Mouse (Mus musculus) liver, embryonic 11.5 days (tissue): ENCODE data around the gene Gm20795. TPM values are rescaled to one million over a fixed set of nuclear protein-coding genes. Genes with fewer than 3 reads are reported as not detected.
"Not testable (repeated sequence)": the region's sequence is repeated elsewhere in the genome, so short reads cannot be mapped to it uniquely, and the experiment has no call there.

Experiments
- ATAC-seq: fragments of 200-750 bp; cut with Nextera tagmentation; replicated peaks from 2 replicates; pipeline ENCODE4 v1.8.0; 2017; ENCODE audit warnings: moderate number of reproducible peaks, mild to moderate bottlenecking, moderate TSS enrichment, moderate library complexity; ENCODE audit not compliant: low FRiP score
- DNase-seq: peaks from one replicate; pipeline ENCODE4 v3.0.0-alpha.2; 2017; ENCODE audit warnings: low spot score
- H3K27ac ChIP-seq: fragments of 300-500 bp; sonication (generic); 2 replicates; pipeline ENCODE4 v1.5.1; 2014; ENCODE audit warnings: mild to moderate bottlenecking, low read depth, low read length, control low read depth
- H3K27me3 ChIP-seq: fragments of 300-500 bp; sonication (generic); replicated peaks from 2 replicates; pipeline ENCODE4 v1.6.1; 2014; ENCODE audit warnings: low read length, mixed read lengths; ENCODE audit not compliant: control insufficient read depth, insufficient read depth
- H3K36me3 ChIP-seq: fragments of 300-500 bp; sonication (generic); 2 replicates; pipeline ENCODE4 v1.6.1; 2014; ENCODE audit warnings: mild to moderate bottlenecking, low read length, moderate library complexity, mixed read lengths; ENCODE audit not compliant: control insufficient read depth, insufficient read depth
- H3K4me1 ChIP-seq: fragments of 300-500 bp; sonication (generic); replicated peaks from 2 replicates; pipeline ENCODE4 v1.6.1; 2014; ENCODE audit warnings: low read length, mixed read lengths; ENCODE audit not compliant: control insufficient read depth, insufficient read depth
- H3K4me2 ChIP-seq: fragments of 300-500 bp; sonication (generic); 2 replicates; pipeline ENCODE4 v1.6.1; 2014; ENCODE audit warnings: mild to moderate bottlenecking, control low read depth, moderate library complexity
- H3K4me3 ChIP-seq: fragments of 300-500 bp; sonication (generic); 2 replicates; pipeline ENCODE4 v1.5.1; 2014; ENCODE audit warnings: low read depth, low read length, control low read depth
- H3K9ac ChIP-seq: fragments of 300-500 bp; sonication (generic); 2 replicates; pipeline ENCODE4 v1.6.1; 2014; ENCODE audit warnings: low read depth, low read length, control low read depth
- H3K9me3 ChIP-seq: fragments of 300-500 bp; sonication (generic); 2 replicates; pipeline ENCODE4 v1.6.1; 2016; ENCODE audit warnings: low read length, inconsistent platforms, mixed read lengths; ENCODE audit not compliant: control insufficient read depth
- whole genome bisulfite sequencing: fragments of 180-500 bp; shearing (Covaris S2); extraction: QIAGEN DNeasy Blood & Tissue Kit; methylation state at CpG from one replicate; pipeline ENCODE4 v1.1.7; 2014; 5-methylcytosine and 5-hydroxymethylcytosine counted together
- polyA plus RNA-seq: library from polyadenylated mRNA; unstranded; fragments of >200 nt; fragmentation: Nextera tagmentation; extraction: Ambion mirVana; gene quantifications from 2 replicates; pipeline ENCODE4 v1.2.1, GENCODE M21; 2014

The Gm20795 gene
- not detected in 2 replicates for polyA plus RNA-seq

DNA sequence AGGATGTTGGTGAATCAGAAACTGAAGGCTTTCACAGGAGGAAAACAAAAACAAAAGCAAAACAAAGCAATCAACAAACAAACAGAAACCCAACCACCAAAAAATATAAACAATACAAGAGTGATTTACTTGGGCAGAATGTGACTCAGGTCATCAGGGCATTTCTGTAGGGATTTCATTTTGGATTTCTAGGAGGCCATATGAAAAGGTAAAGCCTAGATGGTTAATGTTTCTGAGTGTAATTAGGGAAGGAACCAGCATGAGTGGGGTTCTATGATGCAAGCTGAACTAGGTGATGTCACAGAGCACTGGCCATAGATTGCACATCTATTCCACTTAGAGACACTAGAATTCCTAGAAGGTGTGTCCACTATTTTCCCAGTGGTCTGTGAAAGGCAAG, at the start of gene Gm20795:
Gene Gm20795, plus strand, starts transcription at position 301 of the 400 bp plus-strand sequence.
- not testable (repeated sequence) for H3K36me3 ChIP-seq, H3K4me2 ChIP-seq, H3K9me3 ChIP-seq, DNase-seq, H3K4me3 ChIP-seq, H3K9ac ChIP-seq, H3K27me3 ChIP-seq, ATAC-seq, H3K4me1 ChIP-seq, H3K27ac ChIP-seq

DNA sequence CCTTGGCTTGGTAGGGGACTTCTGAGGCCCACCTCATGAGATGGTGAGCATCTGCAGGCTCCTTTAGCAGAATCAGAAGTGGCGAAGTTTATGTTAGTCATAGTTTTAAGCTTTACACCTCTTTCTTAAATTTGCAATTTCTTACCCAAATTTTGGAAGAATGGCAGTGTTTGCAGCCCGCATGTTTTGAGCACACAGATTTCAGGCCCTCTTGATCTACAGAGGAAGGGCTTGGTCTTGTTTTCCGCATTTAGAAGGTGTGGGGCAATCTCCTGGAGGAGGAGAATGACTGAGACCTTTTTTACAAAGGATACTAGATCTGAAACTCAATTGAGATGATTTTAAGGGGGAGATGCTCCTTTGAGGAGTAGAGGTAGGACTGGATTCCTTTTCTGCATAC, 29.0 kb upstream of the Gm20795 start, which contains the start of gene Gm21797:
Gene Gm21797, minus strand, starts transcription at position 101 of the 400 bp plus-strand sequence.
- ATAC-seq, H3K4me3 ChIP-seq, DNase-seq, H3K27me3 ChIP-seq, H3K9ac ChIP-seq, H3K9me3 ChIP-seq, H3K4me1 ChIP-seq, H3K4me2 ChIP-seq, H3K27ac ChIP-seq, H3K36me3 ChIP-seq: not testable (repeated sequence)
- WGBS: no CpG with 5 or more reads among the region's 3 CpGs

Other genes with a start within 250 kb of the Gm20795 start
- gene Gm21852, start 152.9 kb upstream of the Gm20795 start, polyA plus RNA-seq: not detected in 2 replicates
- not detected in 2 replicates for gene Gm21797, start 29.1 kb upstream of the Gm20795 start, polyA plus RNA-seq